Mouse (Mus musculus) lung, postnatal 4 days (tissue): ENCODE data around the gene Raly.
A peak's percentile ranks its signal among the peaks of the same experiment; 100 is the strongest.

Experiments
- DNase-seq, 2 experiments: peaks; one replicate each; pipeline ENCODE4 v3.0.0; 2021

The Raly gene

GRCm38 (mm10) chr2:154782856-154783650 is 7.8 kb upstream of the Raly start:
- no peak for DNase-seq

DNA sequence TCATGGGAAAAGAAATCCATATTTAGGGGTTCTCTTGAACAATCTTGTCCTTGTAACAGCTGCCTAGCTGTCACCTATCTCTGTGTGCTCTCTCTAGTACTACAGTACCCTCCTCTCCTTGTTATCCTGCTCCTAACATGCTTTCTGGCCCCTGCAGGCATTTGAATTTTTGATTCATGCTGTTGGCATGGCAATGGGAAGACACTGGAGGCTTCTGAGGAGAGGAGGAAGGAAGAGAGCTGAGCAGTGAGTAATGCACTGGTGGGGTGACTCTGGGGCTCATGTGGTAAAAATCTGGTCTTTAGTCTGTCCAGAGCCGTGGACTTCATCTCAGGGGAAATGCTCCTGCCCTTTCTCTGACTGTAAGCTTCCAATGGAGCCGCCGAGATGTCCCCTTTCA is 5.6 kb upstream of the Raly start:
- no peak for DNase-seq

DNA sequence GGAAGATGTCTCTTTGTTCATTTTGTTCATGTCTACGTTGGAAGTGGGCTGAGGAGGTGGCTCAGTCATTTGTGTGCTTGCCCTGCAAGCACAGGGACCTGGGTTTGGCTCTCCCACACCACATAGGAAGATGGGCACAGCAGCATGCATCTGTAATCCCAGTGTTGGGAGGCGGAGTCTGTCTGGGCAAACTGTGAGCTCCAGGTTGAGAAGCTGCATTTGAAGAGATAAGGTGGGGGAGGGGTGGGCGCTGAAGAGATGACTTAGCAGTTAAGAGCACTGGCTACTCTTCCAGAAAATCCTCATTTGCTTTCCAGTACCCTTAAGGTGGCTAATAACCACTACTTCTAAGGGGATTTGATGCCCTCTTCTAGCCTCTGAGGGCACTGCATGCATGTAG is 4.7 kb upstream of the Raly start:
- DNase-seq, result no peak

GRCm38 (mm10) chr2:154786776-154787175 is 4.1 kb upstream of the Raly start:
- DNase-seq, result no peak

DNA sequence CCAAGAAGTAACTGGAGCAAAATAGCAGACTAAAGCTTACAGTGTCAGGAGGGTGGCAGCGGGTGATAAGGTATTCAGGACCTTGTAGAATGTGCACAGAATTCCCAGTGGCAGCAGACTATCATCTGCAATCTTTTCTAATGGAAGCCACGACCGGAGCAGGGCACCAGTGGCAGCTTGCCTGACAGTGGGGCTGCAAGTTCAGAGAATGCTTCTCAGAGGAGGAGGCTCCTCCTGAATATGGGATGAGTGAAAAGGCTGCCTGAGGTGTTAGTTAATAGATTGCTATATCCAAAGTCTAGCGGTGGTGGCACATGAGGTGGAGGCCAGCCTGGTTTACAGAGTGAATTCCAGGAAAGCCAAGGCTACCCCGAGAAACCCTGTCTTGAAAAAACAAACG is 1.5 kb upstream of the Raly start:
- no peak for DNase-seq

- no peak for DNase-seq
These were observed 780 bp upstream of the Raly start for GRCm38 (mm10) chr2:154789977-154790655.

DNA sequence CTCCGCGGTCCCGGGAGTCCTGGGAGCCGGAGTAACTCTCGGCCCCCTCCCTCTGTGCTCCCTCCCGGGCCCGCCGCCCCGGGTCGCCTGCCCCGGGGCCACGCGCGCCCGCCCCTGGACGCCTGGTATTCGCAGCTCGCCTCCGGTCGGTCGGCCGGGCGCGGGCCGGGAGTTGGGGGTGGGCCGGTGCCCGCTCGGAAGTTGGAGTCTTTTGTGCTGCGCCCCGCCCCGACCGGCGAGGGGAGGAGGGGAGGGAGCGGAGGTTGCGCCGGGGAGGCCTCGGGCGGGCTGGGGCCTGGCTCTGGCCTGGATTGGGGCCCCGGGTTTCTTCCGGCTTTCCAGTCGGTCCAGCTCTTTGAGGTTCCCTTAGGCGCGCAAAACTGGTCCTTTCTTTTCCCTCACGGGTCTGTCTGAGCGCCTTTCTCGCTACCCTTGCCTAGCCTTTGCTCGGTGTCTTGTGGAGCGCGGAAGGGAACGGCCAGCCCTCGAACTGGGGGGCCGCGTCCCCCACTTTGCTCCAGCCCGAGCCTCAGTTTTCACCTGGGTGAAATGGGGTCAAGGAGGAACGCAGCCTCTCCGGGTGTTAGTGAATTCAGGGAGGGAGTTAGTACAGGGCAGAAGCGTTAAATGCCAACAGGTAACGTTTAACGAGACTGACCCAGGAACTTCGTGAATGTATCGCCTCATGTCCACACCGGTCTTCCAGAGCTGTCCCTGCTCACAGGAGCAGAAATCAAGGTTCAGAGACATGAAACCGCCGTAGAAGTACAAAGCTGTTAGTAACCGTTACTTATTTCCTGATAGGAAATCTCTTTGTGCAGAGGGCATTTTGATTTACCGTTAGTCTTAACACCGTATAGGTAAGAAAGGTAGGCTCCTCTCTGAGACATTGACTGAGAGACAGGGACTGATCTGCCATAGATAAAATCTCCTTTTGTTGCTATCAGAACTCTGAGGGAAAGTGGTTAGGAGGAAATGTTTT is 1.1 kb downstream of the Raly start:
- DNase-seq, result peak; percentile 87 to 91

DNA sequence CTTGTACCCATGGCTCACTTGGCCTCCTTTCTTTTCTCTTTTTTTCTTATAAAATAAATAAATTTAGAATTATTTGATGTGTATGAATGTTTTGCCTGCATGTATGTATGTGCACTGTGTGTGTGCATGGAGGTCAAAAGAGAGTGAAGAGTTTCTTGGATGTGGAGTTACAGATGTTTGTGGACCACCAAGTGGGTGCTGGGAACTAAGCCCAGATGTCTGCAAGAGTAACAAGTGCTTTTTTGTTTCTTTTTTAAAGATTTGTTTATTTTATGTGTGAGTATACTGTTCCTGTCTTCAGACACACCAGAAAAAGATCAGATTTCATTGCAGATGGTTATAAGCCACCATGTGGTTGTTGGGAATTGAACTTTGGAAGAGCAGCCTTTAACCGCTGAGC is 12.5 kb downstream of the Raly start:
- DNase-seq, result no peak

- no peak for DNase-seq
These were observed 12.9 kb downstream of the Raly start for GRCm38 (mm10) chr2:154803845-154804244.

DNA sequence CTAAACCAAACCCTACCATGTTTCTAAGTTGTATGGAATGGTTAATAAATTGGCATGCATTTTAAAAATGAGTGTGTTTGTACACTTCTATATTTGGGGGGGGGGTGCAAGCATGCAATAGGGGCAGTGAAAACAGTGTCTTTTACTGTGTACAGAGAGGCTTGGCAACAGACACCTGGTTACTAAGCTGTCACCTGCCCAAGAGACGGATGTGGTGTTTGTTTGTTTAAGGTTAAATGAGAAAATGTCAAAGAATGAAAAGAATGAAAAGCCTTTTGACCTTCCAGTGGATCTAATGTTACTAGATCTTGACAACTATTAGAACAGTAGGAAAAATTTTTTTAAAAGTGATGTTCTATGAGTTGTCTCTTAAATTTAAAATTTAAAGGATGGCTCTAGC is 16.8 kb downstream of the Raly start:
- DNase-seq, result no peak

GRCm38 (mm10) chr2:154809107-154809762 is 18.3 kb downstream of the Raly start:
- DNase-seq, result peak in 1 of 2 experiments; percentile 36

- no peak for DNase-seq
These were observed 19.9 kb downstream of the Raly start for GRCm38 (mm10) chr2:154810821-154811220.

DNA sequence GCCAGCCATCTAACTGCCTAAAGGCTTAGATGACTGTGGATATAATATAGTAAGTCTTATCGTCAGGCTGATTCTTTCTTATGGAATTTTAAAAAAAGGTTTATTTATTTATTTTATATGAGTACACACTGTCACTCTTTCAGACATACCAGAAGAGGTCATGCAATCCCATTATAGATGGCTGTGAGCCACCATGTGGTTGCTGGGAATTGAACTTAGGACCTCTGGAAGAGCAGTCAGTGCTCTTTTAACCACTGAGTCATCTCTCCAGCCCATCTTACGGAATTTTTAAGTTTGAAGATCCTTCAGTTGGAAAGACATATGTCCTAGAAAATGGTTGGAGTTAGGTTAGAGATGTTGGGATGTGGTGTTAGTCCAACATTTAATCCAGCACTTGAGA is 22.5 kb downstream of the Raly start:
- DNase-seq, result no peak

GRCm38 (mm10) chr2:154817089-154817488 is 26.2 kb downstream of the Raly start:
- DNase-seq, result no peak

DNA sequence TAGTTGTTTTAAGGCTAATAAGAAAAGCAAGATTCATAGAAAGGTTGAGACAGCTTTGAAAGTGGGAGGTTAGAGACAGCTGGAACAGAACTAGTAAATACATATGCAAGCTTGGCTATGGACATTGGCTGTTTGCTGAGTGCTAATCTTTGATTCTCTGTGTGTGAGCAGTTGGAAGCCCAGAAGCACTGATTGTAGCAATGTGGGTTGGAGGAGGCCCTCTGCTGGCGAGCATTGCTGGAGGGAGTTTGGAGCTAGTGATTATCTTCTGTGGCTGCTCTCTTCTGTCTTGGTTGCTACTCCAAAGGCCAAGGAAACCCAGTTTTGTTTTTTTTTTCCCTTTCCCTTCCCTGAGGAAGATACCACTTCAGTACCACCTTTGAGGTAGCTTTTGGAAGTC is 26.9 kb downstream of the Raly start:
- DNase-seq, result peak; percentile 50 to 65

- DNase-seq, result no peak
These were observed 27.7 kb downstream of the Raly start for GRCm38 (mm10) chr2:154818599-154818998.

DNA sequence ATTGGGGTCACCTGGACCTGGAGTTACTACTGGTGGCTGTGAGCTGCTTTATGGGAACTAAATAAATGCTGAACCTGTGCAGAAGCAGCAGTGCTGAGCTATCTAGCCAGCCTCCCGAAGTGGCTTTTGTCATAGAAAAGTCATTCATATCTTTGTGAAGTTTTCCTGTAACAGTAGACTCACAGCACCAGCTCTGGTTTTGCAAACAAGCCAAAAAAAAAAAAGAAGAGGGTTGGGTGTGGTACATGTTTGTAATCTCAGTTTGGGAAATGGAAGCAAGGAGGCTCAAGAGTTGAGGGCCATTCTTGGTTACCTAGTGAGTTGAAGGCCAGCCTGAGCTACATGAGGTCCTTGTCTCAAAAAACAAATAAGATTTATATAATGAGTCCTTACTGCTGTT is 29.4 kb downstream of the Raly start:
- DNase-seq, result no peak

GRCm38 (mm10) chr2:154826054-154826538 is 35.2 kb downstream of the Raly start:
- DNase-seq, result no peak

DNA sequence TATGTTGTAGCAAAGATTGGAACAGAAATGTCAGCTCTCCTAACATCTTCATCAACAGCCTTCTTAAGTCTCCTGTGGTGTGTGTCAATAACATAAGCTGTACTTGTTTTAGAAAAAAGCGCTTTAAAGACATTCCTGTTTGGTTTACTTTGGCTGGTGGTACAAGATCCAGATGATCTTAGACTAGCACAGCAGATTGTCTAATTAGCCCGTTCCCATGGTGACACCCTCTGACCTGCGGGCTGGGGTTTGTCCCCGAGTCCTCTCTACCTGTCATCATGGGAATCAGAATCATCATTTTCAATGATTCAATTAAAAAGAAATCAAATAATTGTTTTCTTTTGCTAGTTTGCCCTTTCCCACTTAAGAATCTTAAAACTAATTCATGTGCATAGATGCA is 36.6 kb downstream of the Raly start:
- no peak for DNase-seq

GRCm38 (mm10) chr2:154832471-154832870 is 41.6 kb downstream of the Raly start:
- no peak for DNase-seq

- no peak for DNase-seq
These were observed 43.4 kb downstream of the Raly start for GRCm38 (mm10) chr2:154834149-154834865.

- DNase-seq, result no peak
These were observed 45.6 kb downstream of the Raly start for GRCm38 (mm10) chr2:154836537-154836936.
